Mouse (Mus musculus) heart, embryonic 16.5 days (tissue): ENCODE data around the gene Mrpl50. TPM values are rescaled to one million over a fixed set of nuclear protein-coding genes. Genes with fewer than 3 reads are reported as not detected.

Experiments
- ATAC-seq: fragments of 200-750 bp; cut with Nextera tagmentation; replicated peaks from 2 replicates; pipeline ENCODE4 v1.8.0; 2017; ENCODE audit warnings: moderate number of reproducible peaks; ENCODE audit not compliant: insufficient read depth, low FRiP score; ENCODE audit errors: extremely low read depth
- H3K27ac ChIP-seq: fragments of 300-500 bp; sonication (generic); 2 replicates; pipeline ENCODE4 v1.5.1; 2014; ENCODE audit warnings: mild to moderate bottlenecking, low read length, control low read depth, moderate library complexity
- H3K27me3 ChIP-seq: fragments of 300-500 bp; sonication (generic); 2 replicates; pipeline ENCODE4 v1.6.1; 2014; ENCODE audit warnings: low read length, mixed read lengths; ENCODE audit not compliant: control insufficient read depth, insufficient read depth
- H3K36me3 ChIP-seq: fragments of 300-500 bp; sonication (generic); 2 replicates; pipeline ENCODE4 v1.6.1; 2014; ENCODE audit not compliant: control insufficient read depth, insufficient read depth
- H3K4me1 ChIP-seq: fragments of 300-500 bp; sonication (generic); 2 replicates; pipeline ENCODE4 v1.6.1; 2014; ENCODE audit warnings: low read length, mixed read lengths; ENCODE audit not compliant: control insufficient read depth, insufficient read depth
- H3K4me2 ChIP-seq: fragments of 300-500 bp; sonication (generic); 2 replicates; pipeline ENCODE4 v1.6.1; 2014; ENCODE audit warnings: low read depth, mild to moderate bottlenecking, control low read depth, low read length
- H3K4me3 ChIP-seq: fragments of 300-500 bp; sonication (generic); 2 replicates; pipeline ENCODE4 v1.5.1; 2014; ENCODE audit warnings: mild to moderate bottlenecking, control low read depth, low read length
- H3K9ac ChIP-seq: fragments of 300-500 bp; sonication (generic); 2 replicates; pipeline ENCODE4 v1.6.1; 2014; ENCODE audit warnings: low read length, control low read depth
- H3K9me3 ChIP-seq: fragments of 300-500 bp; sonication (generic); replicated peaks from 2 replicates; pipeline ENCODE4 v1.6.1; 2016; ENCODE audit warnings: low read length; ENCODE audit not compliant: control insufficient read depth
- WGBS: fragments of 180-500 bp; shearing (Covaris S2); extraction: QIAGEN DNeasy Blood & Tissue Kit; methylation state at CpG from one replicate; pipeline ENCODE4 v1.1.7; 2014; 5-methylcytosine and 5-hydroxymethylcytosine counted together
- polyA plus RNA-seq: library from polyadenylated mRNA; unstranded; fragments of >200 nt; fragmentation: Nextera tagmentation; extraction: Ambion mirVana; gene quantifications from 2 replicates; pipeline ENCODE4 v1.2.1, GENCODE M21; 2015

The Mrpl50 gene
- polyA plus RNA-seq, 1 experiment from 2014 or later: 69.5 TPM

DNA sequence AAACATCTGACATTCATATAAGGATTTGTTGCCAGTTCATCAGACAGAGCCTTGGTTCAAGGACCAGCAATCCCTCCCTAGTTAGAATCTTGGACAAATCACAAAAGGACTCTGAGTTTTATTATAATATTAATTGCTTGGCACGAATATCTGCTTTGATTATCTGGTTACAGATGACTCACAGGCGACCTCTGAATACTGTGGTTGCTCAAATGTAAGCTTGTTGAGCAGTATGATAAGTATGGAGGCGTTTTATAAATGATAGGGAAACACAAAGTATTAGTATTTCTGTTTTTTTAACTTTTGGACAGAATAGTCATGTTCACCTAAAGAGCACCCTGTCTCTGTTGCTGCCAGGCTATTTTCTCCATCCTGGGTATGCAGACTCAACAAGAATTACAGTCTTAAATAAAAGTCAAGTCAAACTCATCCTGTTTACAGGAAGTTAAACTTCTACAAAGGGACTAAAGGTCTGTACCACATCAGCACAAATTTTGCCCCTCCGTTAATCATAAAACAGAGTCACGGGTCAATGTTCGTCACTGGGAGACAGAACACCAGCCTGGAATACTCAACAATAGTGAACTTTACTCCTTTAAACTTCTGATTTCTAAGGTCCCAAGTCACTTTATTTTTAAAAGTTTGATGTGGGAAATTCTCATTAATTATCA lies 26.1 kb upstream of the Mrpl50 start:
- no peak for ATAC-seq
- 66% methylated on average over 6 of the region's 6 CpGs for WGBS
- no peaks in the 10 kb centered on the region for H3K27me3 ChIP-seq
- H3K36me3 ChIP-seq: no peaks in the 10 kb centered on the region
- no peak overlapping the region for H3K27ac ChIP-seq
- no peak overlapping the region for H3K9ac ChIP-seq
- no peak overlapping the region for H3K4me2 ChIP-seq
- H3K4me3 ChIP-seq: no peak overlapping the region
- no peaks in the 10 kb centered on the region for H3K4me1 ChIP-seq
- H3K9me3 ChIP-seq: no peaks in the 10 kb centered on the region

DNA sequence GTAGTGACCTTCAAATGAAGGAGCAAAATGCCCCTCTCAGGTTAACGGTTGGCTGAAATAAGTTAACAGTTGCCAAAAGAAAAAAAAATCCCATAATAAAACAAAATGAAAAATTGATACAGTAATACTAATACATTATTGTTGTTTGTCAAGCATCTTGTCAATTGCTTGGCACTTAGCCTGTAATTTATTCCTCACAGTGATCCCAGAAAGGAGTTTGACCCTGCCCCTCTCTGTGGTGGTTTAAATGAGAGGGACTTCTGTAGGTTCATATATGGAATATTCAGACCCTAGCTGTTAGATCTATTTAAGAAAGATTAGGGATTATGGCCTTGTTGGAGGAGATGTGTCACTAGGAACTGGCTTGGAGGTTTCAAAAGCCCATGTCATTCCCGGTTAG lies 25.1 kb upstream of the Mrpl50 start:
- Histone ChIP-seq H3K27ac (no peak overlapping the region), H3K4me3 (no peak overlapping the region), H3K27me3 (no peaks in the 10 kb centered on the region), H3K9me3 (no peaks in the 10 kb centered on the region), H3K9ac (no peak overlapping the region), H3K4me2 (no peak overlapping the region), H3K36me3 (no peaks in the 10 kb centered on the region), H3K4me1 (peaks cover 2% of the 10 kb centered on the region; the same call in 1 of the 2 replicates)
- 70% methylated on average over 2 of the region's 2 CpGs for whole genome bisulfite sequencing
- no peak for ATAC-seq

- Histone ChIP-seq H3K27ac (no peak overlapping the region), H3K9me3 (no peaks in the 10 kb centered on the region), H3K36me3 (no peaks in the 10 kb centered on the region), H3K4me3 (no peak overlapping the region), H3K9ac (no peak overlapping the region), H3K4me2 (no peak overlapping the region), H3K27me3 (no peaks in the 10 kb centered on the region), H3K4me1 (peaks cover 7% of the 10 kb centered on the region; the same call in 1 of the 2 replicates)
- ATAC-seq: no peak
- WGBS: 30% methylated on average over 3 of the region's 3 CpGs
These were observed 20.1 kb upstream of the Mrpl50 start for GRCm38 (mm10) chr4:49540966-49541365.

GRCm38 (mm10) chr4:49539665-49540064 lies 18.8 kb upstream of the Mrpl50 start:
- Histone ChIP-seq H3K27me3 (no peaks in the 10 kb centered on the region), H3K4me1 (peaks cover 7% of the 10 kb centered on the region; the same call in 1 of the 2 replicates), H3K36me3 (no peaks in the 10 kb centered on the region), H3K4me3 (no peak overlapping the region), H3K4me2 (no peak overlapping the region), H3K9me3 (no peaks in the 10 kb centered on the region), H3K9ac (no peak overlapping the region), H3K27ac (no peak overlapping the region)
- 31% methylated on average over 6 of the region's 6 CpGs for WGBS
- peak; percentile 55; the same call in 1 of the 2 replicates for ATAC-seq

GRCm38 (mm10) chr4:49536671-49537070 lies 15.8 kb upstream of the Mrpl50 start:
- Histone ChIP-seq H3K27ac (no peak overlapping the region), H3K4me1 (peaks cover 7% of the 10 kb centered on the region; the same call in 1 of the 2 replicates)
- WGBS: 73% methylated on average over 4 of the region's 4 CpGs

GRCm38 (mm10) chr4:49535675-49536294 lies 14.9 kb upstream of the Mrpl50 start:
- 88% methylated on average over 4 of the region's 4 CpGs for WGBS
- Histone ChIP-seq H3K9ac (no peak overlapping the region), H3K27ac (no peak overlapping the region), H3K27me3 (no peaks in the 10 kb centered on the region), H3K9me3 (peaks cover 4% of the 10 kb centered on the region), H3K4me3 (no peak overlapping the region), H3K4me2 (no peak overlapping the region), H3K4me1 (0 out of 2 replicates have a peak, but pooled peaks cover 4% of the 10 kb centered on the region), H3K36me3 (peaks cover 13% of the 10 kb centered on the region)
- no peak for ATAC-seq

More at GRCm38 (mm10) chr4:49536671-49537070, 15.8 kb upstream of the Mrpl50 start:
- Histone ChIP-seq H3K9ac (no peak overlapping the region), H3K4me3 (no peak overlapping the region), H3K36me3 (peaks cover 9% of the 10 kb centered on the region), H3K9me3 (no peaks in the 10 kb centered on the region), H3K27me3 (no peaks in the 10 kb centered on the region), H3K4me2 (no peak overlapping the region)
- ATAC-seq: no peak

GRCm38 (mm10) chr4:49535036-49535435 lies 14.1 kb upstream of the Mrpl50 start:
- no peak overlapping the region for H3K9ac ChIP-seq
- ATAC-seq: no peak
- 85% methylated on average over 3 of the region's 3 CpGs for WGBS
- H3K4me1 ChIP-seq: 0 out of 2 replicates have a peak, but pooled peaks cover 4% of the 10 kb centered on the region
- peaks cover 20% of the 10 kb centered on the region for H3K36me3 ChIP-seq
- peaks cover 11% of the 10 kb centered on the region for H3K9me3 ChIP-seq
- H3K27ac ChIP-seq: no peak overlapping the region
- H3K4me2 ChIP-seq: no peak overlapping the region
- H3K27me3 ChIP-seq: no peaks in the 10 kb centered on the region
- no peak overlapping the region for H3K4me3 ChIP-seq

DNA sequence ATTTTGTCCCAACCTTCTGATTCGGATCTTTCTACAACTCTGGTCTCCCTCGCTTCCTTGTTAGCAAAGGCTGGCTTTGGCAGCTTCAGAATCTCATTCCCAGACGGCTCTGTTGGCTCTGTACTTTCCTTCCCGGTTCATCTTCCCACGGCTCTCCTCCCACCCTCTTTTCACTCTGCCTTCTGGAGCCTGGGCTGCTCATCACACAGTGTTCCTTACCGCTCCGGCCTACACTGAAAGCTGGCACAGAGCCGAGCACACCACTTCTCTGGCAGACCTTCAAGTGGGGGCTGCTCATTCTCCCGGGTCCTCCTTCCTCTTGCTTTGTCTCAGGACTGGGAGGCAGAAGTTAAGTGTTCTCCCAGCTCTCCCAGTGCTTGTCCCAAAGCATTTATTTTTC lies 1.7 kb upstream of the Mrpl50 start:
- ATAC-seq: no peak
- Histone ChIP-seq H3K9me3 (no peaks in the 10 kb centered on the region), H3K4me2 (peak overlapping the region; percentile 85), H3K27ac (no peak overlapping the region), H3K4me1 (peaks cover 7% of the 10 kb centered on the region), H3K9ac (no peak overlapping the region), H3K27me3 (no peaks in the 10 kb centered on the region), H3K36me3 (peaks cover 25% of the 10 kb centered on the region), H3K4me3 (peak overlapping the region; percentile 69)
- 59% methylated on average over 9 of the region's 9 CpGs for WGBS

DNA sequence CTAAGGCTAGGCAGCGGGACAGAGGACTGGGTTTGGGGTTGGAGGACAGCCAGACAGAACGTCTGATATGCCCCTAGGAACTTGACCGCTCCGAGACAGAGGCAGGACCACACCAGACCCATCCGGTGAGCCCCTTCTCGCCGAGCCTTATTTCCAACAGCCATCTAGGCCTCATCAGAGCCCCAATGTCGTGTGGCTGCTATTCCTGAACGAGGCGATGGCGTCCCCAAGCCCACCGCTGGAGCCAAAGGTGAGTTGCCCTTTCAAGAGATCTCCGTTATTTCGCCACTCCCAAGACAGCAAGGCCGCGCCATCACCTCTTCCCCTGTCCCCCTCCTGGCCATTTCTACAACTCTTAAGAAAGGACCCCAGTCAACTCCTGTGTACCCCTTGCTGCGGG lies 453 bp upstream of the Mrpl50 start:
- Histone ChIP-seq H3K9ac (peak overlapping the region; percentile 86), H3K36me3 (peaks cover 23% of the 10 kb centered on the region), H3K4me2 (peak overlapping the region; percentile 85), H3K27ac (peak overlapping the region; percentile 15), H3K4me3 (peak overlapping the region; percentile 69), H3K4me1 (peaks cover 7% of the 10 kb centered on the region), H3K9me3 (no peaks in the 10 kb centered on the region), H3K27me3 (no peaks in the 10 kb centered on the region)
- WGBS: under 1% methylated on average over 17 of the region's 17 CpGs
- ATAC-seq: peak; percentile 56
